Mouse (Mus musculus) testis, adult 2 months (tissue): ENCODE measurements around the gene Zc3h18.

Experiments
- CTCF ChIP-seq: fragments of 200-500 bp; IDR thresholded peaks from 2 replicates; pipeline ENCODE4 v1.5.1; 2012; ENCODE audit warnings: low read depth, mild to moderate bottlenecking, inconsistent platforms, low read length, moderate library complexity; ENCODE audit not compliant: control insufficient read depth, insufficient read depth, insufficient replicate concordance
- POLR2A ChIP-seq: fragments of 200-500 bp; IDR thresholded peaks from 2 replicates; pipeline ENCODE4 v1.6.1; 2012; ENCODE audit warnings: low read depth, mild to moderate bottlenecking, inconsistent platforms, low read length, moderate library complexity; ENCODE audit not compliant: control insufficient read depth

DNA sequence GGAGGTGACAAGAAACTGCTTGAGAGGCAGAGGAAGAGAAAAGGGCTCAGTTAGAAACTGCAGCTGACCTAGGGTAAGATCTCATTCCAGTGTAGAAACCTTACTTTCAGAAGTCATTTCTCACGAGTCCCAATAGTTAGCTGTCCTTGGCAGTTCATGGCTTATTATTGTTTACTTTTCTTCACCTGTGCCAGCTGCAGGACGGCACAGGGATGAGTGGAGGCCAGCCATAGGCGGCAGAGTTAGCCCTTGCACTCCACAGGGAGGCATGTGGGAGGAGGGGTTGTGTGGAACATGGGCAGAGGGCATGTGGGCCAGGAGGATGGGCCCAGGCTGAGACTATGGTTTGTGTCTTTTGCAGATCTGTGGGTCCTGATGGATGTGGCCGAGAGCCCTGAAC, 6.6 kb downstream of the Zc3h18 start:
- no peak for TF ChIP-seq CTCF
- no peak for TF ChIP-seq POLR2A
